Mouse (Mus musculus) adipose tissue, adult 10 weeks (tissue): ENCODE results near the gene Lcn3. TPM values are rescaled to one million over a fixed set of nuclear protein-coding genes. Genes with fewer than 3 reads are reported as not detected.

ENCODE experiments used
- polyA plus RNA-seq: library from polyadenylated mRNA; stranded (reverse); fragments of 350-450 nt; fragmentation: Illumina TruSeq; extraction: RNeasy Lipid Tissue Mini Kit (QIAGEN cat#74804); gene quantifications from one replicate; pipeline ENCODE4 v1.2.3, GENCODE M21; 2014; ENCODE audit warnings: low read depth, low replicate concordance

Lcn3 gene
- not detected for polyA plus RNA-seq

DNA sequence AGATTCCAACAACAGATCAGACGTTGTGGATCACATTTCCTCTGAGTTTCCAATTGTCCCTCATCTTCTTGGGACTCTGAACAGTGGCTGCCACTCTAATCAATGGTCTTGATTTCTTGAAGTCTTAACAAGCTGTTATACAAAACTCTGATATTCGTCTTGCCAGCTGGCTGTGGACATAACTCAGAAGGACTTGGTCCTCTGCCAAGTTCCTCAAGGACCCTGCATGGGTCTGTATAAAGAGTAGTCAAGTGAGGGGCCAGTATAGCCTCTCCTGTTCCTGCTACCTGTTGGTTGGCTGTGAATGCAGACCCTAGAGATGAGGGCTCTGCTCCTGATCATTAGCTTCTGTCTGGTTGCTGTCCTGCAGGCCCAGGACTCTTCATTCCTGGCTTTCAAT is at the start of gene Lcn3:
Lcn3 (plus strand) TSS at position 301 of the 400 bp plus-strand sequence.

DNA sequence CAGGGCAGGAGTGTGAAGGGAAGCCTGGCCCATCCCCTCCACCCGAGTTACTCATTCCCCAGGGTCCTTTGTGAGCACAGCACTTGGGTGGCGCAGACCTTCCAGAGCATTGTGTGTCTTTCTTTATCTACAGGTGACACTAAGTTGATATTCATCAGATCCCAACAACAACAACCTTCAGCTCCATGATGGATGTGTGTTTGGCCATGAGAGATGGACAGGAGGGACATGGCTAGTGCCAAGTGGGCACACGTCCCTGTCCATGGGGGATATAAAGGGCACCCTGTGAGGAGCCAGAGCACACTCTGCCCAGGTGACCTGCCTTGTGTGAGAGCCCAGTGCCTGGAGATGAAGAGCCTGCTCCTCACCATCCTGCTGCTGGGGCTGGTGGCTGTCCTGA is 28.7 kb upstream of the Lcn3 start, which contains the start of gene Obp2b:
Obp2b (plus strand) TSS at position 301 of the 400 bp plus-strand sequence.

DNA sequence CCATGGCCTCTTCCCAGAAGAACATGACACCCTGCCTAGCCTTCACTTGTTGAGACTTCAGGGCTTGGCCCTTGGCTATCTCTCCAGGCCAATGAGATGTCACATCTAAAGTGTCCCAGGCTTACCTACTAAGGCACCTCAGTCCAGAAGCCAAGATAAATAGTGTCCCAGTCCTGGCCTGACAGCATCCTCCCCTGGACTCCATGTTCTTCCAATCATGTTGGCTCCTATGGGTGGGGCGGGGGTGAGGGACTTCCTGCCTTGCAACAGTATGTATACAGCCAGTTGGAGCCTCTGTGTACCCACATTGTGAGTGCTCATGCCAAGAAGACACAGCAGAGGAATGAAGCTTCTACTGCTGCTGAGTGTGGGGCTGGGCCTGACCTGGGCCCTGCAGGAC is 11.3 kb downstream of the Lcn3 start, which contains the start of gene Lcn11:
Lcn11 (plus strand) TSS at position 301 of the 400 bp plus-strand sequence.

DNA sequence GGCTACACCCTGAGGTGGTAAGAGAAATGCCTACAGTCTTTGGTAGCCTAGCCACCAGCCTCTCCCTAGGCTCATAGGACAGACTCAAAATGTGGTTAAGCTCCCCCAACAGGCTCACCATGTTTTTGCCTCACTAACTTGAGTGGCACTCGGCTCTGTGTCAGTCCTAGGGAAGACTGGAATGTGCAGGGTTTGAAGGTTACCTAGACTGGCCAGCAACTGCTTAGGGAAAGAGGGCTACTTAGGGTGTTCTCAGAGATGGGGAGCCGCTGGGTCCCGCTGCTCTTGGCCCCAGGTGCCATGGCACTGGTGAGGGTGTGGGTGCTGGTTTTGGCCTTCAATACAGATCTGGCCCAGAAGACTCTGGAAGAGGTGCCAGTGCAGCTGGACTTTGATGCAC is 16.6 kb downstream of the Lcn3 start, which contains the start of gene Gm13539:
Gm13539 (plus strand) TSS at position 301 of the 400 bp plus-strand sequence.

DNA sequence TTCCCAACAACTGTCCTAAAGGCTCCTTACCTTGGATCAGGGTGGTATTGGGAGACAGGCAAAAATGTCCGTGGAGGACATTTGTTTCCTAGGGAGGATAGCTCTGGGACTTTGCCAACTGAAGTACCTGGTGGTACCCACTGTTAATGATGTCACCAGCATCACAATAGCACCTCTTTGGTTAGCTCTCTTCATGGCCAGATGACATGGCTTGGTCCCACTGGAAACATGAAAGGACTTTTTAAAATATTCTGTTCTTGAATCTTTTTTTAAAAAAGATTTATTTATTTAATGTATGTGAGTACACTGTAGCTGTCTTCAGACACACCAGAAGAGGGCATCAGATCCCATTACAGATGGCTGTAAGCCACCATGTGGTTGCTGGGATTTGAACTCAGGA is 50.4 kb downstream of the Lcn3 start, which contains the start of gene Glt6d1:
Glt6d1 (minus strand) TSS at position 101 of the 400 bp plus-strand sequence.

Other genes with a start within 250 kb of the Lcn3 start
- gene Traf2, start 218.6 kb upstream of the Lcn3 start, polyA plus RNA-seq, result 15.6 TPM
- gene Edf1, start 207.7 kb upstream of the Lcn3 start, polyA plus RNA-seq, result 250 TPM
- 1.1 TPM for gene Mamdc4, start 190.7 kb upstream of the Lcn3 start, polyA plus RNA-seq
- gene Phpt1, start 190.3 kb upstream of the Lcn3 start, polyA plus RNA-seq, result 65.3 TPM
- gene Ajm1, start 183.8 kb upstream of the Lcn3 start, polyA plus RNA-seq, result 1.7 TPM
- gene Rabl6, start 157.0 kb upstream of the Lcn3 start, polyA plus RNA-seq, result 69.7 TPM
- 7.2 TPM for gene Ccdc183, start 147.9 kb upstream of the Lcn3 start, polyA plus RNA-seq
- 48.8 TPM for gene Tmem141, start 143.6 kb upstream of the Lcn3 start, polyA plus RNA-seq
- gene Fcna, start 137.5 kb upstream of the Lcn3 start, polyA plus RNA-seq, result 41.5 TPM
- 6,740 TPM for gene Lcn8, start 112.4 kb upstream of the Lcn3 start, polyA plus RNA-seq
- 8,551 TPM for gene Lcn5, start 107.6 kb upstream of the Lcn3 start, polyA plus RNA-seq
- 653 TPM for gene Lcn6, start 88.8 kb upstream of the Lcn3 start, polyA plus RNA-seq
- gene Lcn10, start 82.8 kb upstream of the Lcn3 start, polyA plus RNA-seq, result 827 TPM
- gene Obp2a, start 65.5 kb upstream of the Lcn3 start, polyA plus RNA-seq, result 28.7 TPM
- gene Bmyc, start 58.8 kb upstream of the Lcn3 start, polyA plus RNA-seq, result 235 TPM
- gene Obp2b, start 28.6 kb upstream of the Lcn3 start, polyA plus RNA-seq, result 0.82 TPM
- not detected for gene Lcn11, start 11.4 kb downstream of the Lcn3 start, polyA plus RNA-seq
- not detected for gene Gm13539, start 16.7 kb downstream of the Lcn3 start, polyA plus RNA-seq
- 1.5 TPM for gene Glt6d1, start 50.3 kb downstream of the Lcn3 start, polyA plus RNA-seq
- gene Lcn9, start 57.6 kb downstream of the Lcn3 start, polyA plus RNA-seq, result 3,717 TPM
- 0.32 TPM for gene Sohlh1, start 81.7 kb downstream of the Lcn3 start, polyA plus RNA-seq
- gene Kcnt1, start 98.2 kb downstream of the Lcn3 start, polyA plus RNA-seq, result 15.6 TPM
- 14.4 TPM for gene Camsap1, start 217.7 kb downstream of the Lcn3 start, polyA plus RNA-seq